Mouse (Mus musculus) kidney, postnatal 10 days (tissue): ENCODE results near the gene Gm20817.
"Not testable (repeated sequence)": the region's sequence is repeated elsewhere in the genome, so short reads cannot be mapped to it uniquely, and the experiment has no call there.

Source experiments
- DNase-seq: peaks from one replicate; pipeline ENCODE4 v3.0.0; 2021; ENCODE audit warnings: mixed read lengths

Gm20817 gene

DNA sequence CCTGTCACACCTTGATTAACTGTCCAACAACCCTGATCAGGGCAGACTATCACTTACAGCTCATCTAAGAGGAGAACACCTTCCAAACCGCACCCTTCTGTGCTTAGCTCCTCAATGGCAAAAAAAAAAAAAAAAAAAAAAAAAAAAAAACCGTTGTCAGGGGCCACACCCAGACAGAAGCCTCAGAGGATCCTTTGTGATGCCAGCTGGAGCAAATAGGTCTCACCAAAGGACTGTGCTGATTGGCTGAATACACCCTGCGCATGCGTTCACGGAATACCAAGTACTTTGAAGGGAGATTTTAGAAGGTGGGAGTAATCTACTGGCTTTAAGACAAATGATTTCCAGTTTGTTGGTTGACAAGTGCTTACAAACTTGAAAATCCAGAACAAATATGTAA lies at the start of gene Gm20817:
Gm20817 (minus strand) TSS at position 101 of the 400 bp plus-strand sequence.
- DNase-seq: not testable (repeated sequence)
